Mouse (Mus musculus) T-helper 1 cell (primary cell): ENCODE measurements around the gene Gpr19.

ENCODE experiments used
- in situ Hi-C: fragments of 300-600 bp; cut with MboI, MseI; formaldehyde crosslinking; loops from one replicate; pipeline ENCODE4 v1.15.1; 2025; ENCODE audit warnings: high pct_unique_total_duplicates

Gene Gpr19

DNA sequence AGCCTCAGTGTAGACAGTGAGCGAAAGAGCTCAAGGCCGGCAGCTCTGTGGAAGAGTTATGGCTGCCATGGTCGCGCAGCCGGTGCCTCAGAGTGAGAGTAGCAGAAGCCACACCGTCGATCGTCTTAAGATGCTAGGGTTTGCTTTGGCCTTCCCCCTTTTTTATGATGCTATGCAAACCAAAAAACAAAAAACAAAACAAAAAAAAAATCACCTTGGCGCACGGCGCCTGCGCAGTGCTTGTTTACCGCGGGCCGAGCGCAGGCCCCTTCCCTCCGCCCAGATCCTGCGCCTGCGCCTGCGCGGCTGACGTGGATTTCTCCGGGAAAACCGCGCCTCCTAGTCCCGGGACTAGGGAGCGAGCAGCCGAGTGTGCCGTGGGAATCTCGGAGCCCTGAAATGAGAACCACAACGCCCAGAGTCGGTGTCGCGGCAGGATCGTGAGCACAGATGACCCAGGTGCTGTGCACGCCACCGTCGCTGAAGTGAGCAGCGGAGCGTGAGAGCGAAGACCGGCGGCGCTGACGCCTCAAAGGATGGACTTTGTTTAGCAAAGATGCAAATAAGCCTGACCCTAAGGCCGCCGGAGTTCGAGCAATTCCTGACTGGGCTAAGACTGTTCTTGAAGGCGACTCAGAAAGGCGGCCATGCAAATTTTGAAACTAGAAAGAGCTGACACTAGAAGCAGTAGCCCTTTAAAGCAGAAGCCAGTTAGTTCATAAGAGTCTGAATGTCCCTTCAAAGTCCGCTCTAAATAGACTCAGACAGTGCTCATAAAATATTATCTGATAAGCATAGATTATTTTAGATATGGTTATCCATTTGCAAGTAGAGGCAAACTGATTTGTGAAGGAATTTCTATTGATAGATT lies at the start of gene Gpr19:
Gpr19 (minus strand) TSS at position 484 of the 871 bp plus-strand sequence.
- in situ Hi-C loops, result loop anchor here (5.0 kb wide), 1 partner anchor 34 kb away; no protein-coding TSS in a partner anchor

DNA sequence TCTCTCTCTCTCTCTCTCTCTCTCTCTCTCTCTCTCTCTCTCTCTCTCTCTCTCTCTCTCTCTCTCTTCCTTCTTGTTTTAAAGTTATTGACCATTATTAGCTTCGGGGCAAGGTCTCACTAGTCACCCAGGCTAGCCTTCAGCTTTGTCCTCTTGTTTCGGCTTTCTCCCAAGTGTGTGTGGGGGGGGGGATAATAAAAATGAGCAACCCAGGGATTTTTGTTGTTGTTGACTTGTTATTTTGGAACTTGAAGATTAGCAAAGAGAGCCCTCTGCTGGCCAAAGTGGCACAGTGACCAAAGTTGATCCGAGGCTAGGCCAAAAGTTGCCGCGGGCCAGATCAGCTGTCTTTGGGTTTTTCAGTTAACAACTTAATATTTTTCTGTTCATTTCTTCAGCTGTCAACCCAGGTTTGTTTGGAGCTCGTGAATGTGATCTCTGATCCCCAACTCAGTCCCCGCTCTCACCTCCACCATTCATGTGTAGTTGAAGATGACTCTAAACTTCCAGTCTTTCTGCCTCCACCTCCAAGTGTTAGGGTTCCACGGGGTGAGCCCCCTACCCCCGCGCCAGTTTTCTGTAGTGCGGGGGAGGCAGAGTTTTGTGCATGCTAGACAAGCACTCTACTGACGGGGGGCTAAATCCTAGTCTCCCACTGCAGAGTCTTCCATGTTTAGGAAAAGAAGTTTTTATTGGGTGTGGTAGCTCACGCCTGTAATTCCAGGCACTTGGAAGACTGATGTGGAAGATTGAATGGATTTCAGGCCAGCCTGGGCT lies 49.1 kb upstream of the Gpr19 start:
- in situ Hi-C loops, result loop anchor here (10.0 kb wide), 1 partner anchor 73 kb away; no protein-coding TSS in a partner anchor

DNA sequence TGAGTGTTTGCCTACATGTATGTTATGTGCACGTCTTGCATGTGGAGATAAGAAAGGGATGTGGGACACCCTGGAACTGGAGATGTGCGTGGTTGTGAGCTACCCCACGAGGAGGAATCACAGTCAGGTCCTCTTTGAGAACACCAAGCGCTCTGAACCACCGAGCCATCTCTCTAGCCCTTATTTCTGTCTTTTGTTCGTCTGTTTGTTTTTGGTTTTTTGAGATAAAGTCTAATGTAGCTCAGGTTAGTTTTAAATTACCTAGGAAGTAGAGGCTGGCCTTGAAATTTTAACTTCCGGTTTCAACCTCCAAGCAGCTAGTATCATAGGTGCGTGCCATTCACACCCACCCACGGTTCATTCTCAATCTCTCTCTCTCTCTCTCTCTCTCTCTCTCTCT lies 48.5 kb upstream of the Gpr19 start:
- in situ Hi-C loops, result loop anchor here (10.0 kb wide), 1 partner anchor 72 kb away; no protein-coding TSS in a partner anchor

DNA sequence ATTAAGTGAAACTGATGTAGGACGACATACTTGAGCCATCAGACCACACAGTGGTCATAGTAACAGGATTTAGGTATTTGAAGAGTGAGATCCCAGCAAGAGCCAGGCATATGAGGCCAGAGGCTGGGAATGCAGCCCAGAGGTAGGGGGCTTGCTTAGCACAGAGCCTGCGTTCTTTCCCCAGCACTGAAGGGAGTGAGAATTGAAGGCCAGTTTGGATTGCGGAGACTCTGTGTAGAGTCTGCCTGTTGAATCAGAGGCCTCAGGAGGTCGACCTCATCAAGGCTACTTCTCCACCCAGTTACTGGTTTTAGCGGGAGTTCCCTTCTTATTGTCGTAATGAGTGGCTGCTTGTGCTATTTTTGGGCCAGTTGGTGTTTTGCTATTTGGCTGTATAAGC lies 47.7 kb upstream of the Gpr19 start:
- in situ Hi-C loops, result loop anchor here (10.0 kb wide), 1 partner anchor 71 kb away; no protein-coding TSS in a partner anchor

DNA sequence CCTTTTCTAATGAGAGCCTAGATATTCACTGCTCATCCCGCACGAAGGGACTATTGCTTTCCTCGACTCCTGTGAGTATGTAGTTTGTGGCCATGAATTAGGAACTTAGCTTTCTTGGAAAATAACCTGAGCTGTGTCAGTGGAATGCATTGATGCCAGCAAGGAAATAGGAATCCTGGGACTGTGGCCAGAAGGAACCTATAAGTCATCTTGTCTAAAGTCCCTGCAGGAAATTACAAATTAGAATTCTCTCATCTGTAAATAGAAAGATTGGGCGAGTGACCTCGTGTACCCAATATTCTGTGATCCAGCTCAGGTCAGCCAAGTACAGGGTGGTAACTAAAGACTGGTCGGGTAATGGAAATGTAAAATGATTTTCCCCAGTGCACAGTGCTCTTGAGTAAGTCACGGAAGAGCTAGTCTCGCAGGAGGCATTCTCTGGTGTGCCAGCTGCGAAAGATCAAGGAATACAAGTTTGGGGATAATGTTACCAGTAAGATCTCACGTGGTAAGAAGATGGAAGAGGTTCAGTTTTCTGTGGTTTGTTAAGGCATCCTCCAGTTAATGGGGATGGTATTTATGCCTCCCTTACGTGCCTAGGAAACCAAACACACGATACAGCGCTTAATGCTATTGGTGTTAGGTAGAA lies 45.5 kb upstream of the Gpr19 start:
- in situ Hi-C loops, result loop anchor here (10.0 kb wide), 1 partner anchor 69 kb away; no protein-coding TSS in a partner anchor

DNA sequence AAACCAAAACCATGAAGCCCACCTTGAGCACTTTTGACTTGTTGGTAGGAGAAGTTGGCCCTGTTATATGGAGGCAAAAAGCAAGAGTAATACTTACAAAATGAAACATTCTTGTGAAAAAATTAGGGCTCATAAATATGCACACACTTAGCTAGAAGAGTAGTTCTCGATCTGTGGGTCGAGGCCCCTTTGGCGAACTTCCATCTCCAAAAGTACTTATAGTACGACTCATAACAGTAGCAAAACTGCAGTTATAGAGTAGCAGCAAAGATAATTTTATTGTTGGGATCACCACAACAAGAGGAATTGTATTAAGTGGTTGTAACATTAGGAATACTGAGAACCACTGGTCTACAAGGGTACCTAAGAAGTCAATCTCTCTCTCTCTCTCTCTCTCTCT lies 41.4 kb upstream of the Gpr19 start:
- in situ Hi-C loops, result loop anchor here (10.0 kb wide), 1 partner anchor 65 kb away; no protein-coding TSS in a partner anchor

DNA sequence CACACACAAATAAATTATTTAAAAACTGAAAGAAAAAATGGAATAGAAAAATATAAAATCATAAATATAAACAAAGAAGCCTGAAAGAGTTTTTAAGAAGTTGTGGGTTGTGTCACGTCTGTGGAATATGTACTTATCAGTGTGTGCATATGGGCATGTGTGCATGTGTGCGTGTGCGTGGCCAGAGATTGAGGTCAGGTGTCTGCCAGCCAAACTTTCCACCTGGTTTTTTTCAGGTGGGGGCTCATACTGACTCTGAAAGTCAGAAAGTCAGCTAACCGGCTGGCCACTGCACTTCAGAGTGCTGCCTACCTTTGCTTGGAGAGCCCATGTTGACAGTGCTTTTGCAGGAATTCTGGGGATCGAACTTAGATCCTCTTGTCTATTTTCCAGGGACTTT lies 35.9 kb upstream of the Gpr19 start:
- in situ Hi-C loops, result loop anchor here (5.0 kb wide), 1 partner anchor 37 kb away; the partner anchor contains the start of gene Gpr19

DNA sequence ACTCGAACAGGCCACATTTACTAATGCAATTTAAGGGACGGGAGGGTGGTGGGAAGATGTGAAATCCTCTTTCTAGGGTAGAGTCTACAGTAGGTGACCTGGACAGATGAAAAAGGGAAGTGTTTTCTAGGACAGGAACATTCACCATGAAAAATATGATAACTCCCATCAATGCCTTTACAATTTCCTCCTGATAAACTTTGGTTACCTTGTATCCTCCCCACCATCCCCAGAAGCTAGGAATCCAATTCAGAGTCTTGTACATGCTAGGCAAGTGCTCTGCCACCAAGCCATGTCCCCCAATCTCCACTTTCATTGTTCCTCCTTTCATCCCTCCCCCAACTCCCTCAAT lies 34.8 kb upstream of the Gpr19 start:
- in situ Hi-C loops, result loop anchor here (5.0 kb wide), 1 partner anchor 36 kb away; the partner anchor contains the start of gene Gpr19

DNA sequence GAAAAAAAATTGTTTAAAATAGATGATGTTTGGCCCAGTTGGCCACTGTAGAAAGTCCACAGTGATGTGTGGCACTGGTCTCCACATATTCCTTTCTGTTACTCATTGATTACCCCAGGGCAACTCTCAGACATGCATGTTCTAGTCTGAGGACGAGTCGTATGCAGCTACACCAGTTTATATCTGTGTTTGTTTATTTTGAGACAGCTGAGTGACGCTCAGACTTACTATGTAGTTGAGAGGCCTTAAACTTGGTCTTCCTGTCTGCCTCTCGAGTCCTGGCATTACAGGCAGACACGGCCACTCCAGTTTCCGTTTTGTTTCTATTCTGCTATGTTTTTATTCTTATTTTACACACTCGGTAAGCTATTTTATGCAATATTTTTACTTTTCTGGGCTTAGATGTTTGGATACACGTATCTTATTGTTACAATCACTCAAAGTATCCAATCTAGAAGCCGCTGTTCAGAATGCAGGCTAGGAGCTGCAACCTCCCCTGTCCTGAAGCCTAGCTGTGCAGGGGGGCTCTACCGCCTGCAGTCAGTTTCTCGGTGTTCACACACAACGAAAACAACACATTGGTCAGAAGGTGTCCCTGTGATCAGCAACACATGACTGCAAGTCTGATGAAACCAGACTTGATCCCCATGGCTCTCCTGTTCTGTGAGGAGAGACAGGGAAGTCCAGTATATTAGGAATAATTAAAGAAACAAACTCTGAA lies 34.3 kb upstream of the Gpr19 start:
- in situ Hi-C loops, result loop anchor here (5.0 kb wide), 1 partner anchor 35 kb away; the partner anchor contains the start of gene Gpr19

DNA sequence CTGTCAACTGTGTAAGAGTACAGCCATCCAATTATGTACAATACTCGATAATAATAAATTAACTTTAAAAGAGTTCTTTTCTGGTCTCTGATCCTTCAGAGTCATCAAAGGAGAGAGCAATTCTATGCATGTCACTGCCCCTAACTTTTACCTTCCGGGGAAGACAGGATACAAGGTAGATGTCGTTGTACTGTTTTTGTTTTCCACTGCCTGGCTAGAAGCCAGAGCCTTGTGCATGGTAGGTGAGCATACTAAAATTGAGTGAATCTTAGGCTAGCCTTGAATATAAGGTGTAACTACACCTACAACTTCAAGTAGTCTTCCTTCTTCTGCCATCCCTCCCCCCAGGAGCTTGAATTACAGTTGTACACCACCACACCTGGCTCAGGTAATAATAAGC lies 32.8 kb upstream of the Gpr19 start:
- in situ Hi-C loops, result loop anchor here (5.0 kb wide), 1 partner anchor 34 kb away; the partner anchor contains the start of gene Gpr19

DNA sequence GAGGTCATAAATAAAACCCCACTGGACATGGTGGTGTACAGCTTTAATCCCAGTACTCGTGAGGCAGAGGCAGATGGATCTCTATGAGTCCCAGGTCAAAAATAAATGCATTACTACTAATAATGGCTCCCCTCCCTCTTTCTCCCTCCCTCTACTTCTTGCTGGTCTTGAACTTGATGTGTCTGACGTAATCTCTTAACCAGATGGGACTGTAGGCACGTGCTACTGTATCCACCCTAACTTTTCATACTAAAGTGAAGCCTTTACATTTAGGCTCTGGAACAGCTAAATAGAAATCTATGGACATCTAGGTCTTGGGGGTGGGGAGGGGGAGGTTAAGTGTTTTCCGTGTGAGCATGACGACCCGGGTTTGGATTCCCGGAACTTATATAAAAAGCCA lies 32.0 kb upstream of the Gpr19 start:
- in situ Hi-C loops, result loop anchor here (5.0 kb wide), 1 partner anchor 33 kb away; the partner anchor contains the start of gene Gpr19

DNA sequence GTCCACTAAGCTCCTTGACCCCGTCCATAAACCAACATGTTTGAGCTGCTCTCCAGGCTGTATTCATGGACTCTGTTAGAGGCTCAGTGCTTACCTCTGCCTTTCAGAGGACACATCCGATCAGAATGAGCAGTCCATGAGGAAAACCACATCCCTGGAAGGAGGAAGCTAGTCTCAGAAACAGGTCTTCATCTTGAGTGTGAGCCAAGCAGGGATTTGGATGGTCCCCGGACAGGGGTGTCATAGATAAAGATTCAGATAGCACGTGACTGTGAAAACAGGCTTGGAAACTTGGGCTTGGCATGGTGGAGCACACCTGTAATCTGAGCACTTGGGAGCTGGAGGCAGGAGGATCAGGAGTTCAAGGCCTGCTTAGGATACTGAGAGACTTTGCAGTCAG lies 31.5 kb upstream of the Gpr19 start:
- in situ Hi-C loops, result loop anchor here (5.0 to 10.0 kb wide), 2 partner anchors 33 to 1625 kb away; partner anchors contain the start of gene Gpr19

DNA sequence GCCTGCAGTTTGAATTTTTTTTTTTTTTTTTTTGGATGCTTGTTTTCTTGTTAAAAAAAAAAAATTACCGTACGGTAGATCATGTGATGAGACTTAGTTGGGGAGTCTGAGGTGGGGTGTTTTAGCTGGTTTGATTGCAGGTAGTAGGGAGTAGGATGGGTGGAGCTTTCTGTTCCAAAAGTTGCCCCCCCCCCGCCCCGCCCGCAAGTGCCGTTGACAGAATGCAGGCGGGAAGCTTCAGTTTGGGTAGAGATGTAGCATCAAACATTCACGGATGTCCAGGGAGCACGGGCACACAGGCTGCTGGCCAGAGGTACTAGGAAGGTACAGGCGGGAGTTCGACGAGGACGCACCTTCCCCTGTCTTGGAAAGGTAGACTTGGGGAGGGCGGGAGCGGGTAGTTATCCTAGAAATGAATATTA lies 30.5 kb upstream of the Gpr19 start:
- in situ Hi-C loops, result loop anchor here (10.0 kb wide), 1 partner anchor 1626 kb away; no protein-coding TSS in a partner anchor

DNA sequence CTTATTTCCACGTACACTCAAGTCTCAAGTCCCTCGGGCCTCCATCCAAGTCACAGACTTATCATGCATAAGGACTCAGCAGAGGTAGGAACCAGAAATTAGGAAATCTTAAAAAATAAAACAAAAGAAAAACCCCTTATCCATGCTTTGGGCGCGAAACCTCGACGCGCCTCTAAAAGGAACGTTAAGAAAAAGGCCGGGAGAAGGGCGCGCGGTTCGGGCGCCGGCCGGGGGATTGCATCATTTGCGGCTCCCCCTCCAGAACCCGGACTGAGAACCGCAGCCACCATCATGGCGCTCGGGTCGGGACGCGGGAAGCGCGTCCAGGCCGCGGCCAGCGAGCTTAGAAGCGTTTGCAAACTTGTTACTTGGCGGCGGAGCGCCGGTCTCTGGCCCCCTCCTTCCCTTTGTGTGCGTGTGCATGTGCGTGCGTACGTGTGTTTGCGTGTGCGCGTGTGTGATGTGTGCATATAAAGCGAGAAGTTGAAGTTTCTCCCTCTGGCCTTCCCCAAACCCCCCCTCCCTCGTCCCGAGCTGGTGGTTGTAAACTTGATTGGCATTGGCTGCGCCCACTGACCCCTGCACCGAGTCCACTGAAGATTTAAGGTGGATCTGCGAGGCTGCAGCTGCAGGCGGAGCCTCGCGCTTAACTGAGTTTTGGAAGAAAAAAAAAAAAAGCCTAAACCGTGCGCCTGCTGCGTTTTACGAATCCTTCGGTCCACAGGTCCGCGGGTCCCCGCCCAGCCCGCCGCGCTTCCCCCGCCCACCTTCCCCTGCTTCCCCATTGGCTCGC lies 29.9 kb upstream of the Gpr19 start:
- in situ Hi-C loops, result loop anchor here (10.0 kb wide), 1 partner anchor 1627 kb away; no protein-coding TSS in a partner anchor

DNA sequence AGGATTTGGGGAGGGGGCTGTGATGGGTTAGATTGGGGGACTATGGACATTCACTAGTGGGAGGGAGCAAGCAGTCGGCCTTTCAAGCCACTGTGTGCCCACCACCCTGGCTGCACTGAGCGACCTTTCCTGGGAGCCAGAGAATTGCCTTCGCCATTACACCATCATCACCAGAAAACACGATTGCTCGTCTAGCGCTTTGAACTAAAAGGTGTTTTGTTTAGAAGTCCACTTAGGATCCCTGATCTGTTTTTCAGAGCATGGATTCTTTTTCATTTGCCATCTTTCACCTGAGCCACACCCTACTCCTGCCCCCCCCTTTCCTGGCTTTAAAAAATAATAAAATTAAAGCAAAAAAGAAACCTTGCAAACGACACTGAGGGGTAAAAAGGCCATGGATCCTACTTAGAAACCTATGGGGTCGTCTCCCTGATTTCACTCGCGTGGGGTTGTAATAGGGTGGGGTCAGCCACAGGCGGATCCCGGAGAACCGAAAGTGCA lies 29.3 kb upstream of the Gpr19 start:
- in situ Hi-C loops, result loop anchor here (10.0 kb wide), 1 partner anchor 1627 kb away; no protein-coding TSS in a partner anchor

DNA sequence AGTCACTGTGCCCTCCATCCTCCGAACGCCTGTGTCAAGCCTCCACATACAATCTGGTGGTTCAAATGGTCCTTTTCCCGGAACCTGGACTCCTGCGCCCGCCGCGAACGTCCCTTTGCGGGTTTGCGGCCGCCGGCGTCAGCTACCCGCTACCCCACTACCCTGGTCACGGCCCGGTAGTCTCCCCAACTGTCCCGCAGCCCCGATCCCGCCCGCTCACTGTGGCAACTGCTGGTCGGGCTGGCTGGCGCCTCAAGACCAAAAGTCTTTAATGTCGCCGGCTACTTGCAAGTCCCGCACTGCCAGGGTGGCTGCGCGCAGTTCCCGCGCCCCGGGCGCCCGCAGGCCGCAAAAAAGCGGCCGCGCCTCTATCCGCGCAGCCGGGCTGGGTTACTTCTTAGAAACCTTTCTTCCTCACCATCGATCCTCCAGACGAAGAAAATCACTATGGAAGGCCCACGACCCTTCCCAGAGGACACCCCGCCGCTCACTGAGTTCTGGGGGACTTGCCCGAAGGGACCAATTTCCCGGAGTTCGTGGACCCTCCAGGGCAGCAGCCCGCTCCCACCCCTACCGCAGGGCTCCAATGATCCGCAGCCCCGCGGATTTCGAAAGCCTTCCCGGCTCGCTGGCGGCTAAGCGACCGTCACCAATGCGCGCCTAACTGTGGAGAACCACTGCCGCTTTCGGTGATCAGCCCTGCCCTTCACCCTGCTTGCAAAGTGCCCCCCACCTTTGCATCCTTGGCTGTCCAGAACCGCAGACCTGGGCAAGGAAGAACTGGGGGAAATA lies 28.6 kb upstream of the Gpr19 start:
- in situ Hi-C loops, result loop anchor here (10.0 kb wide), 1 partner anchor 1628 kb away; no protein-coding TSS in a partner anchor

DNA sequence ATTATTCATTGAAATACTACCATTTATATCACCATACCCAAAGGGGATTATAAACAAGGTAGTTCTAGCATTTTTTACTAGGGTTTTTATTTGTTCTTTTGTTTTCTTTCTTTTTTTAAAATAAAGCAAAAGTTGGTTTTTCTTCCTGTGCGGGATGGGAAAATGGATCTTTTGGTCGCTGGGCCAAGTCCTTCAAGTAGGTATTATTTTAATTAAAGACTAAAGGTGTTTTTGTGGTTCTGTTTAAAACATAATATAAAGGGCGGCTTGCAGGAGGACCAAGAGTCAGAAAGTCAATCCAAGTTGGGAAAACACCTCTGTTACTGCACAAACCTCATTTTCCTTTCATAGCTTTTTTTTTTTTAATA lies 27.9 kb upstream of the Gpr19 start:
- in situ Hi-C loops, result loop anchor here (10.0 kb wide), 1 partner anchor 1628 kb away; no protein-coding TSS in a partner anchor

DNA sequence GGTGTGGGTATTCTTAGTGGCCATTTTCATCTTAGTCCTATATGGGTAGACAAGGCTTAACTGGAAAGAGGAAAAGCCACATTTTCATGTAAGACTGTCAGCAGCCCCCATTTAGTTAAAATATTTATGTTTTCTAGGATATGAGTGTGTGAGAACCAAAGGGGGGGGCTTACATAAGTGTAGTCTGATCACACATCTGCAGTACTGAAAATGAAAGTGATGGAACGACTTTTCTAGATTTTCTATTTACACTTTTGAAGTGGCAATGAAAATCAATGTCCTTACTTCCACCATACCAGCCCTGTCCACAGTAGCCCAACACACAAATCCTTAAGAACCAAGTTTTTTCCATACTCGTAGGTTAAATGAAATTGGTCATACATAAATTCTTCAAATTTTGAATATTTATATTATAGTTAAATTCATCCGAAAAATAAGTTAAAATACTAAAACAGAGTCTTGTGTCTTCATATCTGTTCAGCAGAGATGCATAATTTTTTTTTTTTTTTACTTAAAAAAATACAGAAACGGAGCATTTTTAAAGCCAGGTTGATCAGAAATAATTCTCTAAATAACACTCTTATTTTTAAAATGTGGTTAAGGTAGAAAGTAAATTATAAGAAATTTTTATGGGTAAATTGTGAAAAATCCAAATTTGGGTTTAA lies 27.4 kb upstream of the Gpr19 start:
- in situ Hi-C loops, result loop anchor here (10.0 kb wide), 1 partner anchor 1629 kb away; no protein-coding TSS in a partner anchor
